Mouse (Mus musculus): ENCODE measurements around the gene Megf11.
"Not testable (repeated sequence)": the region's sequence is repeated elsewhere in the genome, so short reads cannot be mapped to it uniquely, and the experiment has no call there.

Gene Megf11

GRCm38 (mm10) chr9:64697006-64697405 lies 311.6 kb downstream of the Megf11 start:
- no peak for DNase-seq (ENCODE audit: low read depth, low spot score)

GRCm38 (mm10) chr9:64697677-64698076 lies 312.3 kb downstream of the Megf11 start:
- no peak for DNase-seq (ENCODE audit: low read depth, low spot score)

DNA sequence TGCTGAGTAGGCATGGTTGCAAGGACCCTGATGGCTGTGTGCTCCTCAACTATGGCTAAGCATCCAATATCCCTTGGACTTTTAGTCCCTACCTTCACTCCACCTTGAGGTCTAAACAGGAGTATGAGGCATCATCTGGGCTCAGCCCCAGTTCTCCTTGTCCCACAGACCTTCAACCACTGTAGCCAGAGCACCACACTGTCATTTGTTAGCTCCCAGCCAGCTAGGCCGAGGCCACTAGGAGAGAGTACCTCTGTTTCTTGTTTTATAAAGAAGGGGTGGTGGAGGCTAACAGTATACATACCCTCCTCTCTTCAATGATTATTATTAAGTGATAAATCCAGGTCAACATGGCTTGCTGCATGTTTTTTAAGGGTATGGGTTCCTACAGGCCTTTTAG lies 313.2 kb downstream of the Megf11 start:
- no peak for DNase-seq (ENCODE audit: low read depth, low spot score)

- no peak for DNase-seq (ENCODE audit: low read depth, low spot score)
Observed at GRCm38 (mm10) chr9:64700451-64701311, 315.3 kb downstream of the Megf11 start.

GRCm38 (mm10) chr9:64701651-64702050 lies 316.2 kb downstream of the Megf11 start:
- DNase-seq (ENCODE audit: low read depth, low spot score), result no peak

GRCm38 (mm10) chr9:64702391-64702790 lies 317.0 kb downstream of the Megf11 start:
- DNase-seq (ENCODE audit: low read depth, low spot score), result no peak

DNA sequence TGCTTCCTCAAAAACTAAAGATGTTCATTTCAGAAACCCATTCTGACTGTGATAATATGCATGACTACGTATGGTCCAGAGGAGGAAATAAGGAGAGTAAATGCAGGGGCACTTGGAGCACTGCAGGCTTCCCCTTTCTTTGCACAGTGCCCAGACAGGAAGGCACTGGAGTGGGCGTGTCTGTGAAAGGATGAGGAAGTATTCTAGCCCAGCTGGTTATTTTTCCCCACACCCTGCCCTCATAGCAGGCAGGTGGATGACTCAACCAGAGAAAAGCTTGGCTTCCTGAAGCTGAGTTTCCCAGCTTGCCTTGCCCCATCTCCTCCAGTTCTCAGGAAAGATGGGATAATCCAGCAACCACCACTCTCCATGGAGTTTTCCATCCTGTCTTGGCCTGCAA lies 317.5 kb downstream of the Megf11 start:
- DNase-seq (ENCODE audit: low read depth, low spot score), result no peak

- no peak for DNase-seq (ENCODE audit: low read depth, low spot score)
Observed at GRCm38 (mm10) chr9:64703420-64703965, 318.1 kb downstream of the Megf11 start.

DNA sequence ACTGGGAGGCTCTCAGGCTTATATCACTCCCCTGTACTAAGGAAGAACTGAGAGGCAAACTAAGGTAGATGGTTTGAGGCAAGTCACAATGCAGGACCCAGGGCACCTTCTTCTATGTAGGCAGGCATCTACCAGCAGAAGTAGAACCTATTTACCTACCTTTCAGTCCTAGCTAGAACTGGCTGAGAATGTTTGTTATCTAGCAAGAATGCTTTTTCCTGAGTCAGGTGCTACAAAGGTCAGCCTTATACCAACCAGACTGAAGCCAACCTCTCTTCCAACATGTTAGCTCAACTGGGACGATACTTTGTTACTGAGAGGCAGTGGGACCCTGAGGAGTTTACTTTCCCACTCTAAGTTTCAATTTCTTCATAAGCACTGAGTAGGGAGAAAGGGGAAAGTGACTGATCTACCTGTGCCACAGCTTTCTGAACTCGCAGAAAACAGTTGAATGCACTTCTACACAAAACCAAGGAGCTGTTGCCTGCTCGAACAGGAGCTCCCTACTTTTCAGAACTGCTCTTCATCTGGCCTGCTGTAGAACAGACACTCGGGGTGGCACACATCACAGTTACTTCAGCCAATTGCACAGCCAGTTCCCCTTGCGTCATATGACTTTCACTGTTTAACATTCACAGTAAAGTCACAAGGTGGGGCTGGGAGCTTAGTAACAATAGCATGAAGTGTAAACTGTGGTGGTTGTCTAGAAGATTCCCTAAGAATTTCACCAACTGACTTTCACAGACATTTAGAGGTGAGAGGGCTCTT lies 318.8 kb downstream of the Megf11 start:
- no peak for DNase-seq (ENCODE audit: low read depth, low spot score)

- DNase-seq (ENCODE audit: low read depth, low spot score), result not testable (repeated sequence)
Observed at GRCm38 (mm10) chr9:64710291-64710690, 324.9 kb downstream of the Megf11 start.

DNA sequence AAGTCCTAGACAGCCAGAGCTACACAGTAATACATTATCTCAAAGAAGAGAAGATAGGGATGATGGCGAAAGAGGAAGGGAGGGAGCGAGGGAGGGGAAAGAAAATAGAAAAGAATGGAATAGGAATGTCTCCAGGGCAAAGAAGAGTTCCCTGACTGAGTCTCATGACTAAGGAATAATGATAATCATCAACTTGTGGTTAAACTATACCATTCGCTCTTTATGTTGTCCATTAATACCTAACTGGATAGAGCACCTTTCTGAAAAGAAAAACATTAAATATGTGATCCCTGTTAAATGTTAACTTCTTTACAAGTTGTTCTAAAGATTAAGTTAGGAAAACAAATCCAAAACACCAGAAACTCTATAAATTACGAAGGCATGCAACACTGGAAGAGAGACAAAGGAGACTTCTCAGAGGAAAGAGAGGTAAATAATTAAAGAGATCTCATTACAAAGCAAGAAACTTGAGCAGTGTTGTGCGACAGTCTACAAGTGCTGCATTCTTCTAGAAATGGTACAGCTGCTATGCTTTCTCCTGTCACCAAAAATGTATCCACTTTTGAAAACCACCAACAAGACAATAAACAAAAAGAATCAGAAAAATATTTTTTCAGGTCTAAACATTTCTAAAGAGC lies 334.2 kb downstream of the Megf11 start:
- DNase-seq (ENCODE audit: low read depth, low spot score), result no peak

- no peak for DNase-seq (ENCODE audit: low read depth, low spot score)
Observed at GRCm38 (mm10) chr9:64726454-64726853, 341.0 kb downstream of the Megf11 start.

DNA sequence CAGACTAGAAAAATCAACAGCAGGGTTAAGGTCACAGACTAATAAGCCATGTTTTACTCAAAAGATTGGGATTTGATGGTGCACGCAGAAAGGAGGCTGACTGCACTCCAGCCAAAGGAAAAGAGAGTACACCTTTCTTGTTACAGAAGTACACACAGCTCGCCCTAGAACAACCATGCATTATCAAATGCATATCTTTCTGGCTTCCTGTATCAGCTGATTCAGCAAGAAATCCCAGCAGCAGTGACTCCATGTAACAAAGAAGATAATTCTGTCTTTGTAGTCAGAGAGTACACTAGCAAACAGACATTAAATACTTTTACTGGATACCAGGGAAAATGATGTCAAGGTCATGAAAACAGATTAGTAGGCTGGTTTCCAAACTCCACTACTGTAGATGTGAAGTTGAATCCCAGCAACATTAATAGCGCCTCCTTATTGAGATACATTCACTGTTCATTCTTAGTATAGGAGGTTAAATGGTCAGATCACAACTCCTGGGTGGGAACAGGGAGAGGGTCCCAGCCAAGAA lies 345.7 kb downstream of the Megf11 start:
- DNase-seq (ENCODE audit: low read depth, low spot score), result no peak

DNA sequence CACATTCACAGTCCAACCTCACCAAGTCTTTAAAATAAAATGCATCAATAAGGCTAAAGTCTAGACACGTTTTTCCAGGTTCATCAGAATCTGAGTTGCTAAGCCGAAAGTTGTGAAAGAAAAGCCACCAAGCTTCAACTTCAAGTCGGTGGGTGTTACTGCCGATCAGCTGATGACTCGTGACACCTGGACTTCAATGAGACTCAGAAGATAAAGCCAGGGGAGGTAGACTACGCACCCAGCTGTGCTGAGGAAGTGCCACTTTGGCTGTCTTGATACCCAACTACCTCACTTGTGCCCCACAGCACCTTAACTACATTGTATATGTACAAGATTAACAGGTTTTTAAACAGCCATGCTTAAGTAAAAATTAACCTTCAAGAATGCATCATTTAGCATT lies 348.7 kb downstream of the Megf11 start:
- DNase-seq (ENCODE audit: low read depth, low spot score), result no peak

DNA sequence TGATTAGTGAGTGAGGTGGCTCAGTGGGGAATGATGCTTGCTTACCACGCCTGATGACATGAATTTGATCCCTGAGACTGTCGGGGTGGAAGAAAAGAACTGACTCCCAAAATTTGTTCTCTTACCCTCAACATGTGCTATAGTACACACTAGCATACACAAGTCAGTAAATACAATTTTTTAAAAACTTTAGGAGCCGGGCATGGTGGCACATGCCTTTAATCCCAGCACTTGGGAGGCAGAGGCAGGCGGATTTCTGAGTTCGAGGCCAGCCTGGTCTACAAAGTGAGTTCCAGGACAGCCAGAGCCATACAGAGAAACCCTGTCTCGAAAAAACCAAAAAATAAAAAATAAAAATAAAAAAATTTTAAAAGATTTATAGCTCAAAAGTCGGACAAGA lies 349.6 kb downstream of the Megf11 start:
- not testable (repeated sequence) for DNase-seq (ENCODE audit: low read depth, low spot score)

GRCm38 (mm10) chr9:64736076-64736638 lies 350.7 kb downstream of the Megf11 start:
- DNase-seq (ENCODE audit: low read depth, low spot score), result no peak

GRCm38 (mm10) chr9:64736639-64737405 lies 351.4 kb downstream of the Megf11 start:
- peak; percentile 65 for DNase-seq (ENCODE audit: low read depth, low spot score)

DNA sequence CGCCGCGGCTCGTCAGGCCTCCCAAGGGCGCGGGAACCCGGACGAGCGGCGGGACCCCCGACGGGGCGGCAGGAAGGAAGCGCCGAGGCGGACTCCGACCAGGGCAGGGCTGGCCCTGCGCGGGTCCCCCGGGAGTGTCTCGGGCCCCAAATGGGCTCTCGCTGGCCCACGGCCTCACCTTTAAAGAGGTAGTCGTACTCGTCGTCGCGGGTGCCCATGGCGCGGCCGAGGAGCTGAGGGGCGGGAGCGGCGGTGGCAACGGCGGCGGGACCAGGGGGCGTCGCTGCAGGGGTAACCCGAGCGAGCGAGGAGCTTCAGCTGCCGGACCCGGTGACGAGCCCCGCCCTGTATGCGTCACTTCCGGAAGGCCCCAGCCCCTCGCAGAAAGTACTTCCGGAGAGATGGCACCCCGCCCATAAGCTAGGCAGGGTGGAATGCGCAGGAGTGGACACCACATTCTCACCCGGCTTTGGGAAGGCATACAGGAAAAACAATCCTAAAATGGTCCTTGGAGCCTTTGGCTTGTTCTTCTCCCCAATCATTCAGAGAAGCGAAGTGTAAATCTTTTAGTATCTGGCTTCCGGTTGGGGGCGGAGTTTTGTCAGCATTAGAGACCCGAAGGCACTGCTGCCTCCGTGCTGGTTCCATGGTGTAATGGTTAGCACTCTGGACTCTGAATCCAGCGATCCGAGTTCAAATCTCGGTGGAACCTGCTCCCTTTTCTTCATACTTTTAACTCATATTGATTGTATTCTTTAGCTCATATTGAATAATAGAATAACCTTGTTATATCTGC lies 352.2 kb downstream of the Megf11 start, which contains the start of gene Rab11a:
Rab11a (minus strand) TSS at position 353 of the 796 bp plus-strand sequence.
- DNase-seq (ENCODE audit: low read depth, low spot score), result peak; percentile 87

DNA sequence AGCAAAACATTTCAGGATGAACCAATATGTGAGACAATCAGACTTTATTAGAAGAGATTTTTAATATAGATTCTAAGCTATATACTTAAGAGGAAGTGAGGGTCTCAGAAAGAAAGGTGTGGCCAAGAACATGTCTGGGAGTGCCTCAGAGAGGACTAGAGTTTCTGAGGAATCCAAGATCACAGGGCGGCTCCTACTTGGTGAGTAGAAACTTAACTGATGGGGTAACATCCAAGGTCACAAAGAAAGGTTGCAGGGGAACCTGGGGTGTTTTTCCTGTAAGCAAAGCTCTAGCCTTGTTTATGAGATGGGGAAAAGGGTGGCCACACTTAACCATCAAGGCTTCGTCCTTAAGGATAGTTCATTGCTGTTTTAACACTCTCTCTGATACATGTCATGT lies 353.6 kb downstream of the Megf11 start:
- no peak for DNase-seq (ENCODE audit: low read depth, low spot score)

- no peak for DNase-seq (ENCODE audit: low read depth, low spot score)
Observed at GRCm38 (mm10) chr9:64742453-64742852, 357.0 kb downstream of the Megf11 start.

All from c-Kit-negative CD71-positive TER-119-positive erythroid progenitor cells, embryonic 14.5 days (primary cell).